Mouse (Mus musculus) c-Kit-positive CD71-negative TER-119-negative erythroid progenitor cells, embryonic 14.5 days (primary cell): ENCODE measurements around the gene Mtg2.

Experiments used
- DNase-seq: peaks from one replicate; pipeline ENCODE4 v3.0.0-alpha.2; 2013; ENCODE audit warnings: low read depth

The Mtg2 gene

DNA sequence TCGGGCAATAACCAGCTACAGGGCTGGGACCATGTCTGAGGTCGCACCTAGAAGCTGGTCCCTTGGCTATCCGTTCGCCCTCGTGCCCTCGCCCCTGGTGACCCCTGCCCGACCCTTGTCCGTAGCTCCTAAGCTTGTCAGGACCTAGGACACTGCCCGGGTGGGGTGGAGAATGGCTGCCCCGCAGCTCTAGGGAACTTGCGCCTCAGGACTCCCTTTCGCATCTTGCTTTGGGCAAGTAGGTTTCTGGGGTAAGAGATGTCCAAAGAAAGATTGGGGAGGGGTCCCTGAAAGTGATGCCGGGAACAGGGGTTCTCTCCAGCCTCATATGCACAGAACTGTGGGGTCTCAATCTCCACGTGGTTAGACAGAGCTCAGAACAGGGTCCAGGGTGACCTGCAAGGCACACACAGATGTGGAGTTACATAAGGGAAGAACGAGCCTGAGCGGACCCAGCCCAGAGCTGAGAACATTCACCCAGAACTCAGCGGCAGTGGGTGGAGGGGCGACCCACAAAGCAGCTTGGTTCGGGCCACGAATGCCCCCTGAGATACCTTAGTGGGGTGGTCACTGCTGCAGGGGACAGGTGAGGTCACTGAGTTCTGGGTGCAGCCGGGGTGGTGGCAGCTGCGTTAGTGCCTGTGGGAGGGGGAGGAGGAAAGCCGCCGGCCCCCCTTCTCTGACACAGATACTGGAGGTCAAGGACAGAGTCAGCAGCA lies 34.4 kb downstream of the Mtg2 start:
- no peak for DNase-seq

GRCm38 (mm10) chr2:180105441-180106190 lies 35.2 kb downstream of the Mtg2 start:
- DNase-seq: no peak

DNA sequence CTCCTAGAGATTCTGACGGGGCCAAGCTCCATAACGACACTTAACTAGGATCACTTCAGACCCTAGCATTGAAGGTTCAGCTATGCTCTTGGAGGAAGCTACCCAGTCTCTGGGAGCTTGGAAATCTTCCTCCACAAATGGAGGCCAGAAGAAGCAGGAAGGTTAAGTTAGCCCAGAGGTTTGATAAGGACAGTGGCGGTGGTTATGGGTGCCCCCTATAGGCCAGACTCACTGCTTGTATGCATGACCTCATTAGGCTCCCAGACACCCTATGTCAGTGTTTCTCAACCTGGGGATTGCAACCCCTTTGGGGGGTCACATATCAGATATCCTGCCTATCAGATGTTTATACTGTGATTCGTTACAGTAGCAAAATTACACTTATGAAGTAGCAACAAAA lies 36.7 kb downstream of the Mtg2 start:
- DNase-seq: no peak

DNA sequence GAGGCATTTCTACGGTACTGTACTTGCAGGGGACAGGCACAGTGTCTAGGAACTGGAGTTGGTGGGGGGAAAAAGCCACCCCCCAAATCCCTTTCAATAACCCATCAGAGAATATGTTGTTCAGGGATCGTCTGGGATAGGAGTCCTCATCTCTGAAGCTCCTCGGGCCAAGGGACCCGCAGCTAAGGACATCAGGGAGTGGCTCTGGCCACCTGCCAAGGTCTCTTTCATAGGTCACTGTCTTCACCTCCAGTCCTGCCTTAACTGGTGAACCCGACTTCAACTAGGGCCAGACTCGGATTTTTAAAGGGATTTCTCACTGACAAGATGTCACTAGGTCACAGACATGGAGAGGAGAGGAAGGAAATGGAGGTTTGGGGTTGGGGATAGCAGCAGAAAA lies 37.9 kb downstream of the Mtg2 start:
- no peak for DNase-seq

- no peak for DNase-seq
These were observed 43.8 kb downstream of the Mtg2 start for GRCm38 (mm10) chr2:180113909-180114890.

GRCm38 (mm10) chr2:180115279-180115678 lies 44.9 kb downstream of the Mtg2 start:
- no peak for DNase-seq

GRCm38 (mm10) chr2:180116081-180116493 lies 45.7 kb downstream of the Mtg2 start:
- DNase-seq: no peak

DNA sequence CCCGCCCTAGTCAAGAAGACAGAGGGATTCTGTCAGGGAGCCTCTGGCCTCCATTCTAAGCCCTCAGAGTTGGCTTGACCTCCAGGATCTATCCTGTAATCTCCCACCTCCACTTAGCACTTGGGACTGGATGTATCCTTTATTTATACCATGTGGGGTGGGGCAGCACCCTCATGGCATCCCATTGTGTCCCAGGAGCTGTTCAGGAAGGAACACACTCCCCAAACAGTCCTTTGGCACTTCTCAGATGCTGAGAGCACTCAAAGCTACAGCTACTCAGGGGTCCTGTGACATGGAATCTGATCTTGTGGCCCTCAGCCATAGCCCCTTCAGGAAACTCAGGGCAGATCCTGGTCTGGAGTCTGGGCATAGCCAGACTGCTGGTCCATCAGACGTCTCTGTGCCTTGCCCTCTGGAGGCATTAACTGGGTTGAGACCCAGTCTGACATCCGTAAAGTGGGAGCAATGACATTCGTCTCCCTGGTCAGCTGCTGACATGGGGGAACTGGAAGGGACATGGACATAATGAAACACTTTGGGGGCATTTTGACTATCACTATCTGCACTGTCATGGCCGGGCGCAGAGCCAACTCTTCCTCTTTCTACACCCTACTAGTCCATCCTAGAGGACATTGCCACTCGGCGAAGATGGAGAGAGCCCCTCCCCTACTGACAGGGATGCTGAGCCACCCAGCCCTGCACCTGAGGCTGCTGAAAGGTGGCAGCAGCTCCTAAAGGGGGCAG lies 46.5 kb downstream of the Mtg2 start:
- DNase-seq: no peak

DNA sequence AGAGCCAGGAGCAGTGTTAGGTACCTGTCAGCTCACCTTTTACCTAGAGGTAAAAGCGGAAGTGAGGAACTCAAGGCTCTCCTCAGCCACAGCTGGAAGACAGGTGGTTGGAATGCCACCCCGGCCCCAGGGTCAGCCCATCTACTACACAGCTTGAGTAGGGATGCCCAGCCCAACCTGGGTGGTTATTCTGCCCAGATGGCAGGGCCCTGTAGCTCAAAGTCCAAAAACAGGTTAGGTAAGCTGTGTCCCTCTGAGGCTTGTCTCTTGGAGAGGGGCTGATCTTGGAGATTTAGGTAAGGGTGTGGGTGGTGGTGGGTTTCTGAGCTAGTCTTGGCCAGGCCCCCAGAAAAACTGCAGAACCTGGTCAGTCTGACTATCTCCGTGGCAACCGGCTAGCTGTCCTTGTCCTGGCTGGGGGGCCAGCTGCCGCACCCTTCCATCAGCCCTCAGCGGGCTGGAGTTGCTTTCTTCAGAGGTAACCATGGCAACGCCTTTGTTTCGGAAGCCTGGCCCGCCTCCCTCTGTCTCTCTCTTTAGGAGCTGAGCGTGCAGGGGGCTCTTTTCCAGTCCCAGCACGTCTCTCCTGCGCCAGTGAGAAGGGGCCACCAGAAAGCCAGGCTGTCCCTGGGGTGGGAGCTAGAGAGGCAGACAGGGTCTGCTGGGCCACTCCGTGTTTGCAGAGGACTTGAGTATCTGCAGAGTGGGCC lies 47.3 kb downstream of the Mtg2 start:
- DNase-seq: no peak

DNA sequence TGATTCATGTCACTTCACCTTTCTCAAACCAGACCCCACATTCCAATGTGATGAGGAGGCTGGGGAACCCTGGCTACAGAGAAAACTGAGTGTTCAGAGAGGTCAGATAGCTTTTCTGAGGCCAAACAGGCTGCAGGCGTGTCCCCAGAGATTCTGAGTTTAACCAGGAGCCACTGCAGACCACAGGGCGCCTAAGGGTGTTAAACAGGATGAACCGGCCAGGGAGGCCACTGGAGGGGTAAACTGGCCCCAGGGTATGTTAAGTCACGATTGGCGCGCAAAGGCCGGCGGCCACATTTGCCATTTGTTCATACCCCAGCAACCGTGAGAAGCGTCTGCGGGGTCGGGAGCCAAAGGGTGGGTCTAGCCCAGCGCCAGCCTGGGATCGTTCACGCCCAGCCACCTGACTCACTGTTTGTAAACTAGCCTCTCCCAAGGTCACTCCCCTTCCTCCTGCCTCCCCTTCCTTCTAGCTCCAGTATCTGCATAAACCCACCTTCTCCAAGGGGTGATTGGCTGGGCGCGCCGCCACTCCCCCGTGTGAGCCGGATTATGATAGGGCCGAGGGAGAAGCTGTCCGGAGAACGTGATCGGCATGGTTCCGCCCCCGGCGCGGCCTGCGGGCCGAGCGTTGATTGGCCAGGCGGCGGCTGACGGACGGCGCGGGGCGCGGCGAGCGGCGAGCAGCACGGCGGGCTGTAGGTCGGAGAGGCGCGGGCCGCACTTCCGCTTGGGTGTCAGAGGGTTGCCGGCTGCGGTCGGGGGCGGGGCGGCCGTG lies 48.5 kb downstream of the Mtg2 start, which contains the start of gene Osbpl2:
Osbpl2 (plus strand) TSS at position 646 of the 778 bp plus-strand sequence.
- peak; percentile 95 for DNase-seq

DNA sequence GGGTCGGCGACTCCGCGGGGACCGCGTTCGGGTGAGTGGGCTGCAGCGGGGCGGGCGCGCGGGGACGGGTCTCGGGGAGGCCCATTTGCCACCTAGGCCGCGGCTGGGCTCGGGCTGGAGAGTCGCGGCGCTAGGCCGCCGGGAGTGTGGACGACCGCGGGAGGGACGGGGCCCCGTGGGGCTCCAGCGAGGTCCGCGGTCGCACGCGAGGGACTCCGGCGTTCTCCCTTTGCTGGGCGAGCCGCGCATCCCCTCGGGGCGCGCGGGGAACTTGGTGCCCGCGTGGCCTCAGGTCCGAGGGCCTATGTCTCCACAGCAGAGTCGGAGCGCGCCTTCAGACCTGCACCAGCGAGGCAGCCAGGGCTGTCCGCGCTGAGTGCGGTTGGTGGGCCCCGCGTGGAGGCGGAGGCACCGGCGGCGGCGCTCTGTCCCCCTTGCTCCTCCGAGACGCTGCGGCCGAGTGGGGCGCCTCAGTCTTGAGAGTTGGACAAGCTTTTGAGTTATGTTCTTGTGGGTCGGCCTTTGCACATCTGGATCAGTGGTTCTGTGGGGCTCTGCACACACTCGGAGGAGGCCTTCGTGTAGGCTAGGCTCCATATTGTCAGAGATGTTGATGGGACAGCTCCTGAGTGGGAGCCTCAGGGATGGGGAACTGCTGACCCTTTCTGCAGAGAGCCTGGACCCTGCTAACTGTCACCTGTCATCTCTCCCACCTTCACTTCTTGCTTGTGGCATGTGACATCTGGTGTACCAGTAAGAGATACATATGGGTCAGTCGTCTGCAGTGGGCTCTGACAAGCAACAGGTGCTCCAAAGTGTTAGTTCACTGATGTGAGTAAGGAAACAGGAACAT lies 49.3 kb downstream of the Mtg2 start:
- no peak for DNase-seq

DNA sequence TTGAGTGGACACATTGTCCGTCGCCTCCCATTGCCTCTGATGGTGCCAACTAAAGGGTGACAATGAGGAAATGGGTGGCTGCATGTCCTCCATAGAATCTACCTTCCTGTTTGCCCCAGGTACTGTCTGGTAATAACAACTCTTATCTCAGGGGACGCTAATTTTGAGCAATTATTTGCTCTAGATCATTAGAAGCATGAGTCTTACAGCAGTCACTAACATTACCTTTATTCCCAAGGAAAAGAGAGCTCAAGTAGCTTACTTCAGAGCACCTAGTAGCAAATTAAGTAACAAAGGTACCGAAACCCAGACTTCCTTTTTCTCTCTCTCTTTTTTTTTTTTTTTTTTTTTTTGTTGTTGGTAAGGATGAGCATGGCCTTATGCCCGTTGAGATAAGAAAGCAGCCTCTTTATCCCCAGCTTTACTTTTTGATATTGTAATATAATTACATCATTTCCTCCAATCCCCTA lies 49.9 kb downstream of the Mtg2 start:
- DNase-seq: no peak

GRCm38 (mm10) chr2:180124192-180124591 lies 53.8 kb downstream of the Mtg2 start:
- DNase-seq: no peak

DNA sequence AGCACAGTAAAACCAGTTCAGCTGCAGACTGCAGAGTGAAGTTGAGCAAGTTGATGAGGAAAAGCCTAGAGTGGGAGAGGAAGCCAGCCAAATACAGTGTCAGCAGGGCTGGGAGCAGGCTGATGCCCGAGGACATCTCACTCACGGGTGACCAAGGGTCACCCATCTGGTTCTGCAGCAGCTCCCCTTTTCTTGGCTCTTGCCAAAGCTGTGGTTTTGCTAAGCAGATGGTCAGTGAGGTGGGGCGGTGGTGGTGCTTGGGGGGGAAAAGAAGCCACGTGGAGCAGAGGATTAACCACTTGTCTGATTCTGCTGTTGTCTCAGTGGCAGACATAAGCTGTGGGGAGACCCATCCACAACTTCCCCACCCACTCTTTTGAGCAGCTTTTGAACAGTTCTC lies 55.8 kb downstream of the Mtg2 start:
- no peak for DNase-seq

- DNase-seq: no peak
These were observed 57.3 kb downstream of the Mtg2 start for GRCm38 (mm10) chr2:180127675-180128074.

- DNase-seq: no peak
These were observed 62.8 kb downstream of the Mtg2 start for GRCm38 (mm10) chr2:180133231-180133630.

- no peak for DNase-seq
These were observed 63.5 kb downstream of the Mtg2 start for GRCm38 (mm10) chr2:180133911-180134310.

DNA sequence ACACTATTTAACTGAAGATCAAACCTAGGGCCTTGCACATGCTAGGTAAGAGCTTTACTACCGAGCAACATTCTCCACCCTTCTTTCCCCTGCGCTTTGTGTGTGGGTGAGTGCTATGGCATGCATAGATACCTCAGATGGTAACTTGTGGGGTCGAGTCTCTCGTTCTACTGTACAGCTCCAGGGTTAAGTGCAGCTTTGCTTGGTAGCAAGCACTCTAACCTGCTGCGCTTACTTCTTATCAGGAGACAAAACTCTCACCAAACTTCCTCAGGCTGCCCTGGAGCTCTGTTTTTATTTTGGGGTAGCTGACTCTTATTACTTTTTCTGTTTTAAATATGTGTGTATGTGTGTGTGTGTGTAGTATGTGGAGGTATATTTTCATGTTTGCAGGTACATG lies 65.0 kb downstream of the Mtg2 start:
- DNase-seq: no peak
